Mouse (Mus musculus) cerebellum, postnatal 36 days (tissue): ENCODE measurements around the gene Defb45.

Experiments
- DNase-seq, 2 experiments: peaks; one replicate each; pipeline ENCODE4 v3.0.0; 2021 to 2022; ENCODE audit warnings: mixed read lengths in 2 of 2

The Defb45 gene

DNA sequence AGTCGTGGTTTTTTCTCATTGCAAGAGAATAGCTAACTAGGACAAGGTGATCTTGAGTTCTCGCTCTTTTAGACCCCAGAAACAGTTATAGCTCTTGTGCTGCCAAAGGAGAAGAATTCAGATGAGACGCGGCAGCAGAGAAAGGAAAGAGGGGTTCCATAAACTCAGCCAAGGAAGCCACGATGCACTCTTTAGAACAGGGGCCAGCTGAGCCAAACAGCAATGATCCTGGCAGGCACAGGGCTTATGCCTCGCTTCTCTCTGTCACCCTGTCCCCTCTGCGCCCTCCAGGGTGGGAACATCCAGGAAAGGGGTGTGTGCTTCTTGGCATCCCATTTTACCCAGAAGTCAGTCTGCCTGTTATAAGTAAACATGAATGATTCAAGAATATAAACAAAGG, at the start of gene Defb45:
Gene Defb45 (minus strand): TSS at position 101 of the 400 bp plus-strand sequence.
- DNase-seq, result no peak

DNA sequence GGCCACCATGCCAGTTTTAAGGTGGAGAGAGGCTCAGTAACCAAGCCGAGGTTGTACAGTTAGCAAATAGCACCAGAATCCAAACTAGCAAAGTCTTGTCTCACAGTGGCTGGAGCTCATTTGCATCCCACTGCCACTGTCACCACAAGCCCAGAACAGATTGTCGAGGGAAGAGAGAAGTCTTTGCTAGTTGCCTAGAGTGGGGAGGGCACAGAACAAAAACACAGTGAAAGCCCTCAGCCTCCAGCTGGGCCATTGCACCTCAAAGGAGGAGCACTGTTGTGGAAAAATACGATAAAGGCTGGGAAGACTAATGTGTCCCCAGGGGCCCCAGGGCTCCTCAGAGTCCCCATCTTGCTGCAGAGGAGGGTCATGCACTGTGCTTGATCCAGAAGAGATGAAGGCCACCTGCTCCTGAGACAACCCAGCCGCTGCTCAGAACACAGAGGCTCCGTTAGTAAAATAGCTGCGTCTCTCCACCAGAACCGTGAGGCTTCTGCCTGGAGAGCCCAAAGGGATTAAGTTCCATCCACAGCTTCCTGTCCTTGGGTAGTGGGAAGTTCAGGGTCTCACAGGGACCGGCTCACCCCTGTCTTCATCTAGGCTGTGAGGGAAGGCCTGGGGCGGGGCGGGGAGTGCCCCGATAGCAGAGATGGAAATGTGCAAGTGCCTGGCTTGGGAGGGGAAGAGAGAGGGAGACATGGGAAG, 40.4 kb upstream of the Defb45 start:
- DNase-seq, result no peak

DNA sequence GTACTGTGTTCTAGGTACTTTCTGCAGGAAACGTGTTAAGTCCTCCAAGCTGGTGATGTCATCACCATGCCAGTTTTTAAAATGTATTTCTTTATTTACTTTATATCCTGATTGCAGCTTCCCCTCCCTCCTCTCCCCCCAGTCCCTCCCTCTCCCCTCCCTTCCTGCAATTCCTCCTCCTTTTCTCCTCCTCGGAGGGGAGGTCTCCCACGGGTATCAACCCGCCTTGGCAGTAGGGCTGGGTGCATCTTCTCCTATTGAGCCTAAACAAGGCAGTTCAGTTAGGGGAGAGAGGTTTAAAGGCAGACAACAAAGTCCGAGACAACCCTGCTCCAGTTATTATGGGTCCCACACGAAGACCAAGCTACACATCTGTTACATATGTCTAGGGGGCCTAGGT, 39.7 kb upstream of the Defb45 start:
- no peak for DNase-seq

DNA sequence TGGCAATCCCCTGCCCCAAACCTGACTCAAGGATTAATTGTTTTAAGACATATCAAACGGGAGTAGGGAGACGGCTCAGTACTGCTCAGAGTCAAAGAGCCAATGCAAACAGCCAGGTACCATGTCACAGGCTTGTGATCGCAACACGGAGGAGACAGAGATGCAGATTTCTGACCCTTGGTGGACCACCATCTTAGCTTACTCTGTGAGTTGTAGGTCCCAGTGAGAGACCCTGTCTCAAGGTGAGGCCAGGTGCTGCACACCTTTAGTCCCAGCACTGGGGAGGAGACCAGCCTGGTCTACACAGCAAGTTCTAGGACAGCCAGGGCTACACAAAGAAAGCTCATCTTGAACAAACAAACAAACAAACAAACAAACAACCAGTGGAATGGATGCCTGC, 38.2 kb upstream of the Defb45 start:
- no peak for DNase-seq

DNA sequence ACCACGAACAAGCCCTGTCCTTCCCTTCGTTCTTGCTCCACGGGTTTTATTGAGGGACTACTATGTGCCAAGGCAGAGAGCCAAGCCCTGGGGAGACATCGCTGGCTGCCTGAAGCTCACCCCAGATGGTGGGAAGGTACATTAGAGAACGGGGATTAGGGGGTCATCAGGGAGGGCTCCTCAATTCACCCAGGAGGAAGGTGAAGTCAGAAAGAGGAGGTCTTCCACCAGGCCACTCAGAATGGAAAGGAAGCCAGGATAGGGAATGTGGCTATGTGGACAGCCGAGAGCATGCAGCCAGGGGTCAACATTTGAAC, 37.8 kb upstream of the Defb45 start:
- no peak for DNase-seq

DNA sequence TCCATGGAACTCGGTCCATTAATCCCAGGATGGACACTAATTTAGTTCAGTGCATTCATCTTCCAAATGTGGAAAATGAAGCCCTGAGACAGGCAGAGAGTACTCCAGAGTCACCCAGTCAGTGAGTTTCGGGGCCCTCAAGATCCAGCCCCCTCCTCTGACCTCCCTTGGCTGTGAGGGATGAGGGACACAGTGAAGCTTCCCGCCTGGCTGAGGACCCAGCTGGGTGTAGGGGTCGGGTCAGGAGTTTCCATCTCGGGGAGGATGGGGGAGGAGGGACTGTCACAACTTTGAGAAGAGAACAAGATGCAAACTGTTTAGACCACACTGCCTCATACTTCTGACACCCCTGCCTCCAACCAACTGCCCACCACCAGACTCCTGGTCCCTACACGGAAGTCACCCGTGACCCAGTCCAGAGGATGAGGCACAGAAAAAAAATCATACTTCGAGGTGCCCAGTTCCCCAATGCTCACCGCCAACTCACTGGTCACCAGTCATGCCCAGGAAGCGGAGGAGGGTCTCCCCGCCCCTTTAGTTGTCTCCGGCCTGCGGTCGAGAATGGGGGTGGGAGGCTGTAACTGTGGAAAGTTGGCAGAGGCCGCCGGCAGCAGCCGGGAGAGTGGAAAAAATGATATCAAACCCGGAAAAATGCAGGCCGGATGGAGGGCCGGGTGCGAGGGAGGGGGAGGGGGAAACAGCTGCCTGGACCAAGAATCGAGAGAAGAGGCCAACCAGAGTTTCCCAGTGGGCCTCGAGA, 37.2 kb upstream of the Defb45 start:
- no peak for DNase-seq

DNA sequence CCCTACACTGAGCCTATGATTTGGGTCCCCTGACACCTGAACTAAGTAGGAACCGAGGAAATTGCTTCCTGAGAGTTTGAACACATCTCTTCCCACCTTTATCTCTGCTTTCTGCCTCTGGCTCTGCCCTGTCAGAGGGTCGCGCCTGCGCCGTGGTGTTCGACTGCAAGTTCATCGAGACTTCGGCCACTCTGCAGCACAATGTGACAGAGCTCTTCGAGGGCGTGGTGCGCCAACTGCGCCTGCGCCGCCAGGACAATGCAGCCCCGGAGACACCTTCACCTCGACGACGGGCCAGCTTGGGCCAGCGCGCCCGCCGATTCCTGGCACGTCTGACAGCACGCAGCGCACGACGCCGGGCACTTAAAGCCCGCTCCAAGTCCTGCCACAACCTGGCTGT, 35.1 kb upstream of the Defb45 start:
- DNase-seq, result no peak

DNA sequence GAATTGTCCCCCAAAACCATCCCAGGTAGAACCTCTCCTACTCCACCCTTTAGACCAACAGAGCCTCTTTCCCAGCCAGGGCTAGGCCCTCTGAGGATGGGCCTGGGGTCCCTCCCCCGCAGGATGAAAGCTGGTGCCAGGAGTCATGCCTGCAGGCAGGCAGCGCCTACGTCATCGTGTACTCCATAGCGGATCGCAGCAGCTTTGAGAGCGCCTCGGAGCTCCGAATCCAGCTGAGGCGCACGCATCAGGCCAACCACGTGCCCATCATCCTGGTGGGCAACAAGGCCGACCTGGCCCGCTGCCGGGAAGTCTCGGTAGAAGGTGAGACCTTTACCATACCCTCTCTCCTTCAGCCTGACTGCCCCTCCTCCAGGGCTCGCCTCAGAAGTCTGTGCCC, 34.1 kb upstream of the Defb45 start:
- DNase-seq, result no peak

DNA sequence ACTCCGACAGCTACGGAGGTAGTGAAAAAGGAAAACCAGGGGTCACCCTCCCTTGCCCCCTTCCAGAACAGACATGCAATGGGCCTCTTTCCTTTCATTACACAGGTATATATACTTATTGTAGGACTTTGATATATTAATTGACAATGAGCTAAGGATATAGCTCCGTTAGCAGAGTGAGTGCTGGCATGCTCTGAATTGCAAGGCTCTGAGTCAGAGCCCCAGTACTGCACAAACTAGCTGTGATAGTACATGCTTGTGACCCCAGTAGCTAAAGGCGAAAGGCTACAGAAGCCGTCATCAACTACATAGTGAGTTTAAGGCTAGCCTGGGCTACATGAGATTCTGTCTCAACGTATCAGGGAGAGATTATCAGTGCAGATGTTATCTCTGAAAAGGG, 30.7 kb upstream of the Defb45 start:
- no peak for DNase-seq

DNA sequence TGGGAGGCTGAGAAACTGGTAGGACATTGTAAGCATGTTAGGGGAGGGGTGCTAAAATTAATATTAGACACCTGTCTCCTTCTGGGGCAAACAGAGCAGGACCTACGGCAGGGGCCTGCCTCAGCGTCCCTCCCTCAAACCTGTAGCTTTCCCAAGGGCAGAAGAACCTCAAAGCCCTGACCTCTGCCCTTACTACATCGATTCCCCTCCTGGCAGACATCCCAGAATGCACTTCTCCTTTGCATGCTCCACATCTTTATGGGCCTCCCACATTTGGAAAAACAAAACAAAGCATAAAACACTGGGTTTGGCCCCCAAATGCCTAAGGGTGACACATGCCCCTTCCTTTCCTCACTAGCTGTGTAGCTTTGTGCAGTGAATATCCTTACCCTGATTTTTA, 30.0 kb upstream of the Defb45 start:
- DNase-seq, result no peak

DNA sequence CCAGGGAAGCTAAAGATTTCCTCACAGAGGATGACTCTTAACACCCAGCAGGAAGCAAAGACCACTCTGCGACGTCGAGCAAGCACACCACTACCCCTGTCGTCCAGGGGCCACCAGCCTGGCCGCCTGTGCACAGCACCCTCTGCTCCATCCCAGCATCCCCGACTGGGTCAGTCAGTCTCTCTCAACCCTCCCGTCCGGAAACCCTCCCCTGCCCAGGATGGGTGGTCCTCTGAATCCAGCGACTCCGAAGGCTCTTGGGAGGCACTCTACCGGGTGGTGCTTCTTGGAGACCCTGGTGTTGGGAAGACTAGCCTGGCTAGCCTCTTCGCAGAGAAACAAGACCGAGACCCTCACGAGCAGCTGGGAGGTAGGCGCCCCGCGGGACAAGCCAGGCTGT, 28.9 kb upstream of the Defb45 start:
- DNase-seq, result no peak

DNA sequence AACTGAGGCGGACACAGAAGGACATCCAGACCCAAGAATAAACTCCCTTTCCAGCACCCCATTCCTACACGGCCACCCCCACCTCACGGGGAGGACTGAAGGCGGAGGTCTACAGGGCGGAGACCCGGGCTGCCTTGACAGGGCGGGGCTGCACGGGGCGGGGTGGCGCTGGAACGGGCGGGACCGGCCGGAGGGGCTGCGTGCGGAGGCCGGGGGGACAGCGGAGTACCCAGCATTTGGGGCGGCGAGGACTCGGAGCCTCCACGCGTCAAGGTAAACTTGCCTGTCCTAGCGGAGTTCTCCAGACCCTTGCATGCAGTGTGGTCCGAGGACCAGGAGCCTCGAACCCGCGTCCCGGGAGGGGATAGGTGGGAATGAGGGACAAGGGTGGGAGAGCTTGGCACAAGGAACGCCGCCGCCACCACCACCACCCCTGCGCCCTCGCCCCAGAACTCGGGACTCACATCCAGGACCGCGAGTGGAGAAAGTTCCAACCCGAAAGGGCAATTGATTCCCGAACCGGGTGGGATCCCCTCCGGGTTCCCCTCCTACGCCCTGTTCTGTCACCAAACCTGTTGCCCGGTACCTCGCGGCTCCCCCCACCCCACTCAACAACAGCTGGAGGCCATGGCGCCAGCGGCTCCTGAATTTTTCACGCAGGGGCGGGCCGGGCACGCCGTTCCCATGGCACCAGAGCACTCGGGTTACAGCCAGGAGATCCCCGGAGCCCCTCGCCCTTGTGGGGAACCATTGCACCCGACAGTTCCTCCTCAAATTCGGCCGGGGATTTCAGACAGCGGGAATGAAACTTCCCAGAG, 27.8 kb upstream of the Defb45 start, which contains the start of gene Rem1:
Gene Rem1 (plus strand): TSS at position 178 of the 818 bp plus-strand sequence.
- DNase-seq, result no peak

DNA sequence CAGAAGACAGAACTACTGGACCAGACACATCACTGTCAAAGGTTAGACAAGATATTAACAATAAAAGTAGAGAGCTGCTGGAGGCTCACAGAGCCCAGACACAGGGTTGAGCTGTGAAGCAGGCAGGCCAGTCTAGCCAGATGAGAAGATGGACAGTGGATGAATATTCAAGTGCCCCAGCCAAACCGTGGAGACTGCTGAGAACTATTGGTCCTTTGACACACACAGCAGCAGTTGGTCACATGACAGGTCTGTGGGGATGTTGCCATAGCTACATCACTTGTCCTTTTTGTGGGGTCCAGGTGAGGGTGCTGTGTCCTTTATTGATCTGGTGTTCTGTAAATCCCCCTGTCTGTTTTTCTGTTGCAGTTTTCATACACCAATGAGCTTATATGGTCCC, 26.1 kb upstream of the Defb45 start:
- DNase-seq, result no peak

DNA sequence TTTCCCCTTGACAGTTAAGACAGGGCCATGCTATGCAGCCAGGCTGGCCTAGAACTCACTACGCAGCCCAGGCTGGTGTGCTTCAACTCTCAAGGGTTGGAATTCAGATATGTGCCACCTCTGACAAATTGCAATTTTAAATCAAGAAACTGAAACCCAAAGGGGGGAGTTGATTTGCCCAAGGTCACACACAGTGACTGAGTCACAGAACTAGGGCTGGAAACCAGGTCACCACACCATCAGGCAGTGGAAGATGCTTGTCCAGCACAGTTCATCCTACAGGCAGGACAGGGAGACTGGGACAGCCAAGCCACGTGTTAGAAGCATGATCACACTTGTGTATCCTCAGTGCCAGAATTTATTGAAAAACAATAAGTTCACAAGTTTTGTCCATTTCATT, 25.4 kb upstream of the Defb45 start:
- DNase-seq, result no peak

DNA sequence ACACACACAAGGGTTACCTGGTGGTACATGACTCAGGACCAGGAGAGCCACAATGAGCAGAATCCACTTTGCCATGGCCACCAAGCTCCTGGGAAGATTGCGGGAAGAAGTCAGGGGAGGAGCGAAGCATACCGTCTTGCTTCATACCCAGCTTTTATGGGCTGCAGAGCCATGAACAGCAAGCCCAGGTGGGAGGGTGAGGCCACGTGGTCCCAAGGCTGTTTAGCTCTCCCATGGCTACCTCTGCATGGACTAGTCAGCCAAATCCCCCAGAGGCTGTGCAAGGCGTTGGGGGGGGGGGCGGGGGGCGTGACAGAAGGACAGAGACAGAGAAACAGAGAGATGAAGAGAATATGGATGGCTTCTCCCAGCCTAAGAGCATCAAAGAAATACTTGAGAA, 23.8 kb upstream of the Defb45 start, which contains the start of gene Defb25:
Gene Defb25 (minus strand): TSS at position 101 of the 400 bp plus-strand sequence.
- no peak for DNase-seq

DNA sequence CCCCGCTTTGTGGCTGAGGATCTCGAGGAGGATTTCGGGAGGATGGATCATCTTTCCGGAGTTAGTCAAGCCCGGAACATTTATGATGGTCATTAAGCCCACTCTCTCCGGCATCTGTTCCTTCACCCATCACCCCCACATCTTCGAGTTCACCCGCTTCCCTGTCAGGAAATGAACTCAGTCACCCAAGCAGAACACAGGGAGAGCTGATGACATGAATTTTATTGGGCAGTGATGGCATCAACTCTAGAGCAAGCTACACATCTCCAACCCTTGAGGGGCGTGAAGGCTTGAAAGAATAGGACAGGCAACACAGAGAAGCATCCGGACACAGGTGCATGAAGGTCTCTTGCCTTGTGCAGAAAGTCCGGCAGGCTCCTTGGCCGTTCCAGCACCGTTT, 23.0 kb upstream of the Defb45 start:
- no peak for DNase-seq

DNA sequence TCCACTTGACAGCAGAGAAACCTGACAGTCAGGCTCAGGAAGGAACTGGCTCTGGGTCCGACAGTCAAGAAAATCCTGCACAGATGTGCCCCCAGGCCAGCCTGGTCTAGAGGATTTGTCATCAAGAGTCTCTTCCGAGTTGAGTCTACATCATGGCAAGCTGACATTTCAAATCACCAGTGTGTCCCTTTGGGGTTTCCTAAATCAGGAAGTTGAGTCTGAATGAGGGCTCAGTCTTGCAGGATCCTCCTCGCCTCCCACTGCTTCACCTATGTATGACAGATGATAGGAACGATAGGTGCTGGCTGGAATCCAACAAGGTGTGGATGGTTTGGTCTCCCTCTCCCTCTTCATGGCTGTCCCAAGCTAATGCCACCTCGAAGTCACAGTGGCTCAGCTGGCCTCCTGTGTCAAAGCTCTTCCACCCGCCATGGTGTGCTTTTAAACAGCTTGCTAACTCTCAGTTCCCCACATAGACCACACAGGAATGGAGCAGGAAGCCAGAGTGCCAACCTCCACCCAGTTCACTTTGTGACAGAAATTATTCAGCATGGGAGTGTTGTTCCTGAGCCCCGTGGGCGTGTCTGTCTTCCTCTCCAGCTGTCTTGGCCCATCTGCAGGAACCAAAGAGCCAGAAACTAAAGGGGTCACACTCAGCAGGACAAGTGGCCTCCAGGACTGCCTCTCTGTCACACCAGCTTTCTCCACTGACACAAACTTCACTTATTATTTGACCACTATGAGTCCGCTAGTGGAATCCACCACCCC, 21.4 kb upstream of the Defb45 start:
- no peak for DNase-seq

DNA sequence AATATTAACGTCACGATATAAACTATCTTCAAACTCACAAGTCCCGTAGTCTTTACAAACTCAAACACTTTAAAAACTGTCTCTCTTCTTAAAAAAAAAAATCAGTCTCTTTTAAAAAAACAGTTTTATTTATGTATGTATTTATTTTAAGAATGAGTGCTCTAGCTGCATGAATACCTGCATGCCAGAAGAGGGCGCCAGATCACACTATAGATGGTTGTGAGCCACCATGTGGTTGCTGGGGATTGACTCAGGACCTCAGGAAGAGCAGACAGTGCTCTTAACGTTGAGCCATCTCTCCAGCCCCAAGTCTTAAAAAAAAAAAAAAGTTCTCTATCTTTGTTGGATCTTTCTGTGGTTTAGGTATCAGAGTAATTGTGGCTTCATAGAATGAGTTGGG, 18.2 kb upstream of the Defb45 start:
- no peak for DNase-seq

DNA sequence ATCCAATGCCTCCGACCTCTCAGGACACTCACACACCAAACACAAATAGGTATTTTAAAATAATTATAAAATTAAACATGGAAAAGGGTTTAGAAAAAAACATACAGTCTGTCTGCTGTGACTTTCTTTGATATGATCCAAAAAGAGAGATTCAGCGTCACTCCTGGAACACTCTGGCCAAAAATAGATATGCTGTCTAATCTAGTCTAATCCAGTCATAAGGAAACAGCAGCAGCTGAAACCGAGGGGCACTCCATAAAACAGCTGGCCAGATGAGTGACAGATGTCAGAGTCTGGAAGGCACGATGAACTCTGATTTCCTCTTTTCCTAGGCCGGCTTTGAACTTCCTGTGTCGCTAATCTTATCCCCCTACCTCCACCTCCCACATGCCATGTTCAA, 17.3 kb upstream of the Defb45 start:
- no peak for DNase-seq

DNA sequence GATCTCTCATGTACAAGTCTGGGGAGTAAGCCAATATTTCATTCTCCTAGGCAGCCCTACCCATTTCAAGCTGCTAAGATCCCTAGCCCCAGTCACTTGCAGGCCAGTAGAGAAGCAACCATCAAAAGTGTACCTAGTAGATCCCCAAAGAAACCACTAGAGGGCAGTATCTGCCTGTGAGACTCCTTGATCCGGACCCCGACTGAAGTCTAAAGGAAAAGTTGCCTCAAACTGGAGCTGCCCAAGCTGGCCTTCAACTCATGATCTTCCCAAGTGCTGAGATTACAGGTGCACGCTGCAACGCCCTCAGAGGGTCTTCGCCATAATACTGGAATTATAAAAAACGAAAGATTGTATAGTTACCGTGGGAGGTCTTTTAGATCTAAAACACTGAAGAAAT, 16.4 kb upstream of the Defb45 start:
- DNase-seq, result peak in 1 of 2 experiments; percentile 23

DNA sequence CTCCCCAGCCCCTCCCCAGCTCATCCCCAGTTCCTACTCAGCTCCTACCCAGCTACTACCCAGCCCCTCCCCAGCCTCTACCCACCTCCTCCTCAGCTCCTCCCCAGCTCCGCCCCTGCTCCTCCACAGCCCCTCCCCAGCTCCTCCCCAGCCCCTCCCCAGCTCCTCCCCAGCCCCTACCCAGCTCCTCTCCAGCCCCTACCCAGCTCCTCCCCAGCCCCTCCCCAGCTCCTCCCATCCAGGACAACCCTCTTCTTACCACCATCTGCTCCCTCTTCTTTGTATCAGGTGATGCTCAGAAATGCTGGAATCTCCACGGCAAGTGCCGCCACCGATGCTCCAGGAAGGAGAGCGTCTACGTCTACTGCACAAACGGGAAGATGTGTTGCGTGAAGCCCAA, 13.0 kb upstream of the Defb45 start:
- no peak for DNase-seq

DNA sequence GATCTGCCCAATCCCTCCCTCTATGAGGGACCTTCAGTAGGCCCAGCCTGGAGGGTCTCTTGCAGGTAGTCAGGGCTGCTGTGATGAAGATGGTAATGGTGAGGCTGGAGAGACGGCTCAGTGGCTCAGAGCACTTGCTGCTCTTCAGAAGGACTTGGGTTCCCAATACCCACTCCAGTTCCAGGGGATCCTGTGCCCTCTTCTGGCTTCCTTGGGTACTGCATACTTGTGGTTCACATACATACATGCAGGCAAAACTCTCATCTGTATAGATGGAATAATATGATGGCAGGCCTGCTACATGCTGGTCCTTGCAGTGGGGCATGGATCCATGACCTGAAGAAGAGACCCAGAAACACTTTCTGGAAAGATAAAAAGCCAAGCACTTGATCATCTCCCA, 9.5 kb upstream of the Defb45 start:
- DNase-seq, result no peak

DNA sequence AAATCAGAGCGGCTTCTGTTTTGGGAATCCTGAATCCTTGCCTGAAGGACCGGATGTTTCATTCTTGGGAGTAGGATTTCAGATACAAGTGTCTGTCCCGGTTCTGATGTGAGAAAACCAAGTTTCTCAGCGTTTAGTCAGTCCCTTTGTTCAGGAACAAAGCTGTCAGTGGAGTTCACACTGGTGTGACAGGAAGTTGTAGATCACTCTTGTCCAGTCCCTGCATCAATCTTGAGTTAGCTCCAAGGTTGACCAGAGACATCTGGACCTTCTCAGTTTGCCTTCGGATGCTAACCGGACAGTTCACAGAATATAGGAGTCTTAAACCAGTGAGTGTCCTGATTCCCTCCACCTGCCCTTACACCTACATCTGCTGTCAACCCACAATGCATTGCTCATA, 8.5 kb upstream of the Defb45 start:
- no peak for DNase-seq
